15 mouse cellular contexts compared by ENCODE assay signal in the genomic region with DNA sequence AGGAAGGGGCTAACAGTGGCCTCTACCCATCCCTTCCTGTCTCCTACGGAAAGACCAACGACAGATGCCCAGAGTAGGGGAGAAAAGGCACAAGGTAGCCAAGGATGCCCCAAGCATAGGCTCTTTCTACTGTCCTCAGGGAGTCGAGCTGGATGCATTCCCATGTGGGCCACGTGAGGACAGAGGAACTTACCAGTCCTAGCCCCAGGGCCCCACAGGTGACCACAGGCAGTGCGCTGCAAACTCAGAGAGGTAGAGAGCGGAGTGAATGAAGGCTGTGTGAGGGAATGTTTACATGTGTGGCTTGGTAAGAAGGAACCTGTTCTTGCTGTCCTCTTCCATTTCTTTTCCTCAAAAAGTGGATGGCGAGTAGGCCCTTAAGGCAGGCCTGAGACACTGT. TPM values are rescaled to one million over a fixed set of nuclear protein-coding genes. Genes with fewer than 3 reads are reported as not detected.
DNase-seq lines count a peak whose midpoint lies in the region; ATAC-seq and TF ChIP-seq lines count a peak whose summit lies in the region.
"Had no signal": no experiment of that assay in that cellular context is flagged by ENCODE, and none has a peak within 500 bp of the region (broad histone marks: within the 10 kb centered on the region; RNA-seq: fewer than 3 reads in every experiment).

No protein-coding gene starts in this region.

- H3K4me1 ChIP-seq in heart, embryonic 16.5 days (ENCODE audit: control insufficient read depth, insufficient read depth, low read length), result peaks cover 16% of the 10 kb centered on the region
- H3K4me1 ChIP-seq in heart, embryonic 11.5 days (ENCODE audit: control insufficient read depth, insufficient read depth, low read length), result peaks cover 18% of the 10 kb centered on the region
- peaks cover 10% of the 10 kb centered on the region for H3K4me1 ChIP-seq in stomach, postnatal 0 days (replicated peaks; ENCODE audit: control insufficient read depth, insufficient read depth)
- peaks cover 26% of the 10 kb centered on the region; the same call in 1 of the 2 replicates for H3K4me1 ChIP-seq in neural tube, embryonic 15.5 days

- peaks cover 8% of the 10 kb centered on the region for H3K36me3 ChIP-seq in heart, embryonic 16.5 days (ENCODE audit: control insufficient read depth, insufficient read depth)
- H3K36me3 ChIP-seq in heart, embryonic 11.5 days (ENCODE audit: control insufficient read depth, insufficient read depth, low read length), result no peaks in the 10 kb centered on the region; the same call in 1 of the 2 replicates
- peaks cover 3% of the 10 kb centered on the region; the same call in 1 of the 2 replicates for H3K36me3 ChIP-seq in stomach, postnatal 0 days (ENCODE audit: control insufficient read depth, insufficient read depth, low read length)
- peaks cover 21% of the 10 kb centered on the region for H3K36me3 ChIP-seq in neural tube, embryonic 15.5 days

- no peaks in the 10 kb centered on the region for H3K9me3 ChIP-seq in heart, embryonic 16.5 days (replicated peaks; ENCODE audit: control insufficient read depth, low read length)
- H3K9me3 ChIP-seq in heart, embryonic 11.5 days (replicated peaks; ENCODE audit: control insufficient read depth, low read length), result no peaks in the 10 kb centered on the region
- H3K9me3 ChIP-seq in stomach, postnatal 0 days (ENCODE audit: control insufficient read depth, low read length), result no peaks in the 10 kb centered on the region
- H3K9me3 ChIP-seq in neural tube, embryonic 15.5 days (replicated peaks), result no peaks in the 10 kb centered on the region
- H3K9me3 ChIP-seq: heart, embryonic 15.5 days had no signal

- TF ChIP-seq CTCF in stomach, postnatal 0 days (IDR thresholded peaks at IDR 0.05; ENCODE audit: low read depth), result no peak

- WGBS in heart, embryonic 16.5 days, result 54% methylated on average over 7 of the region's 7 CpGs
- WGBS in heart, embryonic 11.5 days (ENCODE audit: insufficient replicate concordance), result 45% methylated on average over 7 of the region's 7 CpGs
- 62% methylated on average over 7 of the region's 7 CpGs for WGBS in stomach, postnatal 0 days
- WGBS in neural tube, embryonic 15.5 days, result 69% methylated on average over 7 of the region's 7 CpGs

- DNase-seq in spleen, postnatal 36 days (ENCODE audit: low spot score in 2 of 2), result peak; percentile 43 to 57
- DNase-seq in spleen, adult 12 weeks (ENCODE audit: low spot score), result no peak
- DNase-seq in induced T-regulatory cell, adult 2 months (ENCODE audit: low read depth), result peak; percentile 34
- no peak for DNase-seq in stomach, postnatal 0 days (ENCODE audit: low spot score)
- no peak for DNase-seq in left cerebral cortex, postnatal 36 days (ENCODE audit: low spot score in 2 of 2)
- DNase-seq: adrenal gland, postnatal 14 days; cerebellum, adult 11 months; kidney, adult 2 months; left cerebral cortex, postnatal 4 days had no signal

- H3K4me3 ChIP-seq in heart, embryonic 16.5 days (ENCODE audit: low read length), result no peak overlapping the region
- no peak overlapping the region for H3K4me3 ChIP-seq in heart, embryonic 11.5 days (ENCODE audit: low read depth, low read length)
- H3K4me3 ChIP-seq in stomach, postnatal 0 days (ENCODE audit: low read depth, low read length), result no peak overlapping the region
- H3K4me3 ChIP-seq in neural tube, embryonic 15.5 days (replicated peaks), result no peak overlapping the region
- H3K4me3 ChIP-seq: heart, embryonic 15.5 days had no signal

- intact Hi-C loops in left cerebral cortex, postnatal 36 days (cut with DNase I), result no loop called here

- H3K9ac ChIP-seq in heart, embryonic 16.5 days (ENCODE audit: low read length), result peak overlapping the region; percentile 34; the same call in 1 of the 2 replicates
- no peak overlapping the region for H3K9ac ChIP-seq in heart, embryonic 11.5 days (ENCODE audit: low read depth, low read length)
- no peak overlapping the region for H3K9ac ChIP-seq in stomach, postnatal 0 days (ENCODE audit: low read length)
- H3K9ac ChIP-seq in neural tube, embryonic 15.5 days (replicated peaks), result no peak overlapping the region
- H3K9ac ChIP-seq: heart, embryonic 15.5 days had no signal

- no peak overlapping the region for H3K27ac ChIP-seq in heart, embryonic 16.5 days (ENCODE audit: low read length)
- no peak overlapping the region for H3K27ac ChIP-seq in heart, embryonic 11.5 days (ENCODE audit: low read depth, low read length)
- H3K27ac ChIP-seq in stomach, postnatal 0 days (replicated peaks), result no peak overlapping the region
- no peak overlapping the region for H3K27ac ChIP-seq in neural tube, embryonic 15.5 days (replicated peaks)
- H3K27ac ChIP-seq: heart, embryonic 15.5 days had no signal

- H3K4me2 ChIP-seq in heart, embryonic 16.5 days (ENCODE audit: low read depth, low read length), result no peak overlapping the region
- no peak overlapping the region for H3K4me2 ChIP-seq in heart, embryonic 11.5 days
- H3K4me2 ChIP-seq in stomach, postnatal 0 days (replicated peaks; ENCODE audit: low read depth), result no peak overlapping the region
- H3K4me2 ChIP-seq in neural tube, embryonic 15.5 days, result no peak overlapping the region

- ATAC-seq in heart, embryonic 16.5 days (replicated peaks; ENCODE audit: extremely low read depth, insufficient read depth, low FRiP score), result no peak
- no peak for ATAC-seq in heart, embryonic 11.5 days (replicated peaks; ENCODE audit: insufficient number of reproducible peaks, low FRiP score, low TSS enrichment)
- ATAC-seq in stomach, postnatal 0 days (ENCODE audit: low FRiP score, low TSS enrichment), result peak; percentile 16; the same call in 1 of the 2 replicates
- no peak for ATAC-seq in neural tube, embryonic 15.5 days (ENCODE audit: low FRiP score)
- ATAC-seq: forebrain, embryonic 16.5 days had no signal

- TF ChIP-seq EP300 in stomach, postnatal 0 days (optimal IDR thresholded peaks at IDR 0.05), result no peak

- no peaks in the 10 kb centered on the region for H3K27me3 ChIP-seq in heart, embryonic 16.5 days (ENCODE audit: control insufficient read depth, insufficient read depth, low read length)
- H3K27me3 ChIP-seq in heart, embryonic 11.5 days (ENCODE audit: control insufficient read depth, insufficient read depth, low read length), result no peaks in the 10 kb centered on the region
- no peaks in the 10 kb centered on the region for H3K27me3 ChIP-seq in stomach, postnatal 0 days (ENCODE audit: control insufficient read depth, insufficient read depth, low read length)
- no peaks in the 10 kb centered on the region for H3K27me3 ChIP-seq in neural tube, embryonic 15.5 days (replicated peaks)
- H3K27me3 ChIP-seq: CH12.LX; heart, embryonic 15.5 days had no signal

RNA-seq across cellular contexts. Expression of gene Pi16, which starts 11.6 kb away (rescaled TPM):
- polyA plus RNA-seq in heart, embryonic 16.5 days (2015; fragmentation: Nextera tagmentation; extraction: Ambion mirVana), result 3.5 and 4.0 TPM in 2 replicates
- 0.55 and 1.7 TPM in 2 replicates for polyA plus RNA-seq in heart, embryonic 11.5 days (2014; fragmentation: Nextera tagmentation; extraction: Ambion mirVana)
- polyA plus RNA-seq in stomach, postnatal 0 days (2015; fragmentation: Nextera tagmentation; extraction: Ambion mirVana), result 1.3 TPM in 2 replicates
- 2.8 TPM in 2 replicates for polyA plus RNA-seq in neural tube, embryonic 15.5 days (2015; fragmentation: Nextera tagmentation; extraction: Ambion mirVana)
- total RNA-seq in left cerebral cortex, postnatal 36 days (2021), result 1 to 10 TPM; 1.1 to 1.3 TPM

RNA-seq across cellular contexts. Expression of gene BC004004, which starts 37.3 kb away (rescaled TPM):
- 95.4 and 96.8 TPM in 2 replicates for polyA plus RNA-seq in heart, embryonic 16.5 days (2015; fragmentation: Nextera tagmentation; extraction: Ambion mirVana)
- 90.6 and 94.9 TPM in 2 replicates for polyA plus RNA-seq in heart, embryonic 11.5 days (2014; fragmentation: Nextera tagmentation; extraction: Ambion mirVana)
- polyA plus RNA-seq in stomach, postnatal 0 days (2015; fragmentation: Nextera tagmentation; extraction: Ambion mirVana), result 91.2 and 97.2 TPM in 2 replicates
- polyA plus RNA-seq in neural tube, embryonic 15.5 days (2015; fragmentation: Nextera tagmentation; extraction: Ambion mirVana), result 111 and 116 TPM in 2 replicates
- total RNA-seq in left cerebral cortex, postnatal 36 days (2021), result 10 to 100 TPM; 78.1 to 94.7 TPM

RNA-seq across cellular contexts. Expression of gene Mtch1, which starts 41.9 kb away (rescaled TPM):
- 220 and 273 TPM in 2 replicates for polyA plus RNA-seq in heart, embryonic 16.5 days (2015; fragmentation: Nextera tagmentation; extraction: Ambion mirVana)
- 266 and 306 TPM in 2 replicates for polyA plus RNA-seq in heart, embryonic 11.5 days (2014; fragmentation: Nextera tagmentation; extraction: Ambion mirVana)
- 189 and 201 TPM in 2 replicates for polyA plus RNA-seq in stomach, postnatal 0 days (2015; fragmentation: Nextera tagmentation; extraction: Ambion mirVana)
- polyA plus RNA-seq in neural tube, embryonic 15.5 days (2015; fragmentation: Nextera tagmentation; extraction: Ambion mirVana), result 453 and 482 TPM in 2 replicates
- 100 to 1,000 TPM; 492 to 581 TPM for total RNA-seq in left cerebral cortex, postnatal 36 days (2021)

RNA-seq across cellular contexts. Expression of gene Ppil1, which starts 41.9 kb away (rescaled TPM):
- polyA plus RNA-seq in heart, embryonic 16.5 days (2015; fragmentation: Nextera tagmentation; extraction: Ambion mirVana), result 101 and 104 TPM in 2 replicates
- polyA plus RNA-seq in heart, embryonic 11.5 days (2014; fragmentation: Nextera tagmentation; extraction: Ambion mirVana), result 117 and 135 TPM in 2 replicates
- polyA plus RNA-seq in stomach, postnatal 0 days (2015; fragmentation: Nextera tagmentation; extraction: Ambion mirVana), result 64.6 and 65.9 TPM in 2 replicates
- polyA plus RNA-seq in neural tube, embryonic 15.5 days (2015; fragmentation: Nextera tagmentation; extraction: Ambion mirVana), result 106 and 119 TPM in 2 replicates
- total RNA-seq in left cerebral cortex, postnatal 36 days (2021), result 10 to 100 TPM; 16.7 to 19.0 TPM

RNA-seq across cellular contexts. Expression of gene Fgd2, which starts 54.8 kb away (rescaled TPM):
- 4.8 and 4.9 TPM in 2 replicates for polyA plus RNA-seq in heart, embryonic 16.5 days (2015; fragmentation: Nextera tagmentation; extraction: Ambion mirVana)
- polyA plus RNA-seq in heart, embryonic 11.5 days (2014; fragmentation: Nextera tagmentation; extraction: Ambion mirVana), result 1.2 and 2.3 TPM in 2 replicates
- 5.9 and 8.2 TPM in 2 replicates for polyA plus RNA-seq in stomach, postnatal 0 days (2015; fragmentation: Nextera tagmentation; extraction: Ambion mirVana)
- polyA plus RNA-seq in neural tube, embryonic 15.5 days (2015; fragmentation: Nextera tagmentation; extraction: Ambion mirVana), result 3.7 and 9.8 TPM in 2 replicates
- total RNA-seq in left cerebral cortex, postnatal 36 days (2021), result 1 to 10 TPM; 5.6 to 7.0 TPM

Comparison
In these comparisons a context has a peak if more than half of its experiments do, and no peak if none do; other contexts are left out.
1. DNase-seq: peak in spleen, postnatal 36 days (2 of 2) and induced T-regulatory cell, adult 2 months (single experiment); none in spleen, adult 12 weeks (single experiment), stomach, postnatal 0 days (single experiment) and left cerebral cortex, postnatal 36 days (0 of 2).